Mouse (Mus musculus): Measurements from ENCODE around the gene Plch2.

GRCm38 (mm10) chr4:154963190-154963836 is 93.3 kb downstream of the Plch2 start:
- TF ChIP-seq CTCF (IDR thresholded peaks at IDR 0.05; ENCODE audit: borderline replicate concordance, insufficient read depth, low read length) (no peak), POLR2A (IDR thresholded peaks at IDR 0.05; ENCODE audit: low read depth, low read length) (no peak)

Measured in embryonic fibroblast, embryonic 13.5 days (primary cell).